Mouse (Mus musculus): ENCODE results near the gene BC028528.

- TF ChIP-seq POLR2A (IDR thresholded peaks at IDR 0.05; ENCODE audit: borderline replicate concordance, low read depth, low read length) (no peak), CTCF (IDR thresholded peaks at IDR 0.05; ENCODE audit: low read depth, low read length) (peak; percentile 98)
Observed at GRCm38 (mm10) chr3:95906860-95907259, 15.1 kb upstream of the BC028528 start.

Data from bone marrow macrophage, adult 2 months (primary cell).